Mouse (Mus musculus) spleen, adult 2 months (tissue): Measurements from ENCODE around the gene Lyst. TPM values are rescaled to one million over a fixed set of nuclear protein-coding genes. Genes with fewer than 3 reads are reported as not detected.

Experiments
- DNase-seq, 2 experiments: peaks; one replicate each; pipeline versions ENCODE4 v3.0.0 to v3.0.0-alpha.2; 2012 to 2021; ENCODE audit warnings: low spot score in 2 of 2, low read depth in 1 of 2
- H3K27ac ChIP-seq: fragments of 200-500 bp; 2 replicates; pipeline ENCODE4 v1.5.1; 2012; ENCODE audit warnings: low read length, inconsistent platforms; ENCODE audit not compliant: insufficient read depth
- H3K27me3 ChIP-seq: fragments of 200-500 bp; 2 replicates; pipeline ENCODE4 v1.6.1; 2012; ENCODE audit warnings: mild to moderate bottlenecking, moderate library complexity, low read length, inconsistent platforms; ENCODE audit not compliant: control insufficient read depth, insufficient read depth
- H3K36me3 ChIP-seq: fragments of 200-500 bp; 2 replicates; pipeline ENCODE4 v1.6.1; 2012; ENCODE audit warnings: mild to moderate bottlenecking, low read length, inconsistent platforms; ENCODE audit not compliant: control insufficient read depth, insufficient read depth
- H3K4me1 ChIP-seq: fragments of 200-500 bp; 2 replicates; pipeline ENCODE4 v1.6.1; 2011; ENCODE audit warnings: inconsistent platforms; ENCODE audit not compliant: control insufficient read depth, insufficient read depth, insufficient read length
- H3K4me3 ChIP-seq: fragments of 200-500 bp; 2 replicates; pipeline ENCODE4 v1.5.1; 2011; ENCODE audit warnings: mild to moderate bottlenecking, inconsistent platforms; ENCODE audit not compliant: insufficient read depth, insufficient read length; ENCODE audit errors: extremely low read depth
- CTCF ChIP-seq: fragments of 200-500 bp; IDR thresholded peaks from 2 replicates; pipeline ENCODE4 v1.5.1; 2011; ENCODE audit warnings: mild to moderate bottlenecking, inconsistent platforms; ENCODE audit not compliant: insufficient read depth, insufficient read length, insufficient replicate concordance; ENCODE audit errors: extremely low read depth
- POLR2A ChIP-seq: fragments of 200-500 bp; IDR thresholded peaks from 2 replicates; pipeline ENCODE4 v1.6.1; 2011; ENCODE audit warnings: low read depth, low read length, inconsistent platforms
- WGBS: fragments of 180-500 bp; shearing (Covaris S2); methylation state at CpG from one replicate; pipeline ENCODE4 v1.1.7; 2018; 5-methylcytosine and 5-hydroxymethylcytosine counted together
- polyA plus RNA-seq: library from polyadenylated mRNA; depleted of rRNA; stranded (reverse); fragments of >200 nt; gene quantifications from 2 replicates; pipeline ENCODE4 v1.2.3, GENCODE M21; 2012

Gene Lyst
- polyA plus RNA-seq, 1 experiment: 11.3 TPM

GRCm38 (mm10) chr13:13606149-13606548, 16.0 kb downstream of the Lyst start:
- Histone ChIP-seq H3K27me3 (no peaks in the 10 kb centered on the region), H3K4me1 (0 out of 2 replicates have a peak, but pooled peaks cover 6% of the 10 kb centered on the region), H3K36me3 (no peaks in the 10 kb centered on the region; the same call in 1 of the 2 replicates), H3K27ac (no peak overlapping the region), H3K4me3 (no peak overlapping the region)
- DNase-seq: no peak
- TF ChIP-seq CTCF (no peak), POLR2A (no peak)

- TF ChIP-seq CTCF (no peak), POLR2A (no peak)
- H3K4me3 ChIP-seq: no peak overlapping the region
- 0 out of 2 replicates have a peak, but pooled peaks cover 6% of the 10 kb centered on the region for H3K4me1 ChIP-seq
- no peak overlapping the region for H3K27ac ChIP-seq
- no peak for DNase-seq
- WGBS: 46% methylated on average over 1 of the region's 1 CpGs
- H3K36me3 ChIP-seq: no peaks in the 10 kb centered on the region; the same call in 1 of the 2 replicates
- no peaks in the 10 kb centered on the region for H3K27me3 ChIP-seq
These were observed 18.1 kb downstream of the Lyst start for GRCm38 (mm10) chr13:13608311-13608710.

GRCm38 (mm10) chr13:13609655-13610054, 19.5 kb downstream of the Lyst start:
- Histone ChIP-seq H3K4me1 (0 out of 2 replicates have a peak, but pooled peaks cover 6% of the 10 kb centered on the region), H3K36me3 (no peaks in the 10 kb centered on the region; the same call in 1 of the 2 replicates), H3K27me3 (no peaks in the 10 kb centered on the region), H3K4me3 (no peak overlapping the region), H3K27ac (no peak overlapping the region)
- 50% methylated on average over 2 of the region's 2 CpGs for WGBS
- no peak for DNase-seq
- TF ChIP-seq POLR2A (no peak), CTCF (no peak)

GRCm38 (mm10) chr13:13612882-13613281, 22.7 kb downstream of the Lyst start:
- DNase-seq: peak; percentile 35 to 40
- Histone ChIP-seq H3K27ac (no peak overlapping the region), H3K4me3 (no peak overlapping the region), H3K4me1 (0 out of 2 replicates have a peak, but pooled peaks cover 6% of the 10 kb centered on the region), H3K27me3 (no peaks in the 10 kb centered on the region), H3K36me3 (peaks cover 9% of the 10 kb centered on the region)
- WGBS: 97% methylated on average over 1 of the region's 1 CpGs
- TF ChIP-seq CTCF: peak; percentile 44; the same call in 1 of the 2 replicates
- no peak for TF ChIP-seq POLR2A

GRCm38 (mm10) chr13:13614235-13614634, 24.0 kb downstream of the Lyst start:
- 83% methylated on average over 4 of the region's 4 CpGs for WGBS
- TF ChIP-seq CTCF (no peak), POLR2A (no peak)
- DNase-seq: no peak
- H3K4me1 ChIP-seq: 0 out of 2 replicates have a peak, but pooled peaks cover 6% of the 10 kb centered on the region
- H3K27me3 ChIP-seq: no peaks in the 10 kb centered on the region
- no peak overlapping the region for H3K4me3 ChIP-seq
- H3K36me3 ChIP-seq: peaks cover 12% of the 10 kb centered on the region
- no peak overlapping the region for H3K27ac ChIP-seq

GRCm38 (mm10) chr13:13621456-13621855, 31.3 kb downstream of the Lyst start:
- Histone ChIP-seq H3K4me3 (no peak overlapping the region), H3K27ac (no peak overlapping the region), H3K27me3 (no peaks in the 10 kb centered on the region), H3K36me3 (peaks cover 11% of the 10 kb centered on the region), H3K4me1 (no peaks in the 10 kb centered on the region)
- DNase-seq: no peak
- WGBS: 90% methylated on average over 5 of the region's 5 CpGs
- no peak for TF ChIP-seq CTCF
- no peak for TF ChIP-seq POLR2A

GRCm38 (mm10) chr13:13622565-13622964, 32.4 kb downstream of the Lyst start:
- Histone ChIP-seq H3K4me1 (no peaks in the 10 kb centered on the region), H3K4me3 (no peak overlapping the region), H3K36me3 (peaks cover 6% of the 10 kb centered on the region; the same call in 1 of the 2 replicates), H3K27me3 (no peaks in the 10 kb centered on the region), H3K27ac (no peak overlapping the region)
- TF ChIP-seq CTCF: no peak
- no peak for DNase-seq
- 45% methylated on average over 3 of the region's 3 CpGs for WGBS

- peaks cover 22% of the 10 kb centered on the region for H3K36me3 ChIP-seq
- no peak for TF ChIP-seq POLR2A
- no peak for TF ChIP-seq CTCF
- no peak overlapping the region for H3K27ac ChIP-seq
- H3K27me3 ChIP-seq: no peaks in the 10 kb centered on the region
- H3K4me1 ChIP-seq: no peaks in the 10 kb centered on the region
- no peak for DNase-seq
- no peak overlapping the region for H3K4me3 ChIP-seq
- 98% methylated on average over 1 of the region's 1 CpGs for WGBS
These were observed 43.5 kb downstream of the Lyst start for GRCm38 (mm10) chr13:13633746-13634145.
